In genomic region chr14:62555309-62555829, GRCm38 (mm10) we compare ENCODE assay signal across 8 mouse cellular contexts. TPM values are rescaled to one million over a fixed set of nuclear protein-coding genes. Genes with fewer than 3 reads are reported as not detected.
DNase-seq lines count a peak whose midpoint lies in the region; ATAC-seq and TF ChIP-seq lines count a peak whose summit lies in the region.

Fam124a (plus strand) TSS chr14:62555737.

- TF ChIP-seq CTCF in bone marrow macrophage, adult 2 months (IDR thresholded peaks at IDR 0.05; ENCODE audit: low read depth, low read length): peak; percentile 26; the same call in 1 of the 2 replicates
- peak; percentile 62 for TF ChIP-seq CTCF in intestine, postnatal 0 days (IDR thresholded peaks at IDR 0.05; ENCODE audit: low read depth)

- H3K27me3 ChIP-seq in embryonic facial prominence, embryonic 10.5 days (replicated peaks; ENCODE audit: low read depth, poor library complexity, severe bottlenecking): peaks cover 56% of the 10 kb centered on the region
- H3K27me3 ChIP-seq in intestine, postnatal 0 days (replicated peaks; ENCODE audit: control insufficient read depth, insufficient read depth, low read length): 0 out of 2 replicates have a peak, but pooled peaks cover 17% of the 10 kb centered on the region

- H3K4me2 ChIP-seq in intestine, postnatal 0 days (replicated peaks; ENCODE audit: low read depth): peak within 1 kb of the TSS; percentile 91

- intact Hi-C loops in left cerebral cortex, postnatal 36 days (cut with DNase I): loop anchor here (5.0 kb wide), 1 partner anchor 52 kb away; no protein-coding TSS in a partner anchor

- 1% methylated on average over 51 of the region's 51 CpGs for WGBS in embryonic facial prominence, embryonic 10.5 days
- under 1% methylated on average over 51 of the region's 51 CpGs for WGBS in intestine, postnatal 0 days

- H3K4me1 ChIP-seq in bone marrow macrophage, adult 2 months (ENCODE audit: control insufficient read depth, insufficient read depth, low read length): no peaks in the 10 kb centered on the region
- peaks cover 16% of the 10 kb centered on the region for H3K4me1 ChIP-seq in embryonic facial prominence, embryonic 10.5 days
- peaks cover 6% of the 10 kb centered on the region; the same call in 1 of the 2 replicates for H3K4me1 ChIP-seq in intestine, postnatal 0 days (replicated peaks; ENCODE audit: control insufficient read depth, insufficient read depth, low read length)

- DNase-seq in embryonic facial prominence, embryonic 10.5 days (ENCODE audit: low spot score): peak; percentile 81
- peak; percentile 98 for DNase-seq in heart, adult 11 months
- DNase-seq in left cerebral cortex, postnatal 36 days (ENCODE audit: low spot score in 2 of 2): peak; percentile 83
- peak; percentile 82 for DNase-seq in mesoderm, embryonic 11.5 days (ENCODE audit: low read depth, low spot score)
- peak; percentile 82 for DNase-seq in right cerebral cortex, postnatal 4 days

- TF ChIP-seq POLR2A in bone marrow macrophage, adult 2 months (IDR thresholded peaks at IDR 0.05; ENCODE audit: borderline replicate concordance, low read depth, low read length): no peak

- peak within 1 kb of the TSS; percentile 55 for H3K9ac ChIP-seq in intestine, postnatal 0 days (ENCODE audit: low read depth, low read length)

- peak; percentile 95 for ATAC-seq in intestine, postnatal 0 days
- ATAC-seq in erythroid progenitor cell, adult 5-6 weeks (replicated peaks; ENCODE audit: low FRiP score, poor library complexity, severe bottlenecking): no peak

- H3K4me3 ChIP-seq in bone marrow macrophage, adult 2 months (ENCODE audit: insufficient read depth, low read length): peak within 1 kb of the TSS; percentile 53
- peak within 1 kb of the TSS; percentile 75 for H3K4me3 ChIP-seq in embryonic facial prominence, embryonic 10.5 days
- peak within 1 kb of the TSS; percentile 64 for H3K4me3 ChIP-seq in intestine, postnatal 0 days (ENCODE audit: low read depth, low read length)

- no peak within 1 kb of the TSS for H3K27ac ChIP-seq in bone marrow macrophage, adult 2 months (ENCODE audit: insufficient read depth, low read depth, low read length)
- H3K27ac ChIP-seq in embryonic facial prominence, embryonic 10.5 days (replicated peaks): peak within 1 kb of the TSS; percentile 80
- H3K27ac ChIP-seq in intestine, postnatal 0 days (ENCODE audit: low read depth, low read length): 0 out of 2 replicates have a peak within 1 kb of the TSS, but pooled peaks have one; percentile 46

- H3K36me3 ChIP-seq in embryonic facial prominence, embryonic 10.5 days (replicated peaks): no peaks in the 10 kb centered on the region
- H3K36me3 ChIP-seq in intestine, postnatal 0 days (ENCODE audit: control insufficient read depth, insufficient read depth): no peaks in the 10 kb centered on the region

- H3K9me3 ChIP-seq in embryonic facial prominence, embryonic 10.5 days: no peaks in the 10 kb centered on the region
- H3K9me3 ChIP-seq in intestine, postnatal 0 days (ENCODE audit: control insufficient read depth): no peaks in the 10 kb centered on the region

RNA-seq across cellular contexts. Expression of gene Fam124a, which starts in this region (rescaled TPM):
- polyA plus RNA-seq in bone marrow macrophage, adult 2 months (2012; ENCODE audit: insufficient read depth, insufficient read length, missing spikeins): not detected in 2 replicates
- 1.6 and 2.8 TPM in 2 replicates for polyA plus RNA-seq in embryonic facial prominence, embryonic 10.5 days (2016; fragmentation: Nextera tagmentation; extraction: Ambion mirVana)
- 4.1 and 5.1 TPM in 2 replicates for polyA plus RNA-seq in intestine, postnatal 0 days (2015; fragmentation: Nextera tagmentation; extraction: Ambion mirVana)
- total RNA-seq in left cerebral cortex, postnatal 36 days (2021): 10 to 100 TPM; 20.0 to 23.9 TPM
- not detected in 2 replicates for total RNA-seq in erythroid progenitor cell, adult 5-6 weeks (2015; ENCODE audit: low replicate concordance)
- total RNA-seq in erythroid progenitor cell, adult 5-6 weeks (2017; ENCODE audit: low replicate concordance): not detected in 2 replicates

Comparison
In these comparisons a context has a peak if more than half of its experiments do, and no peak if none do; other contexts are left out.
1. RNA of gene Fam124a (total RNA-seq): 20.0 to 23.9 TPM in left cerebral cortex, postnatal 36 days; not detected in erythroid progenitor cell, adult 5-6 weeks; every median in the first group is over 10 times any median in the second.
2. Peak in every context shown above with its lines, with median percentiles within 50 percentile points of each other: H3K4me3 ChIP-seq and DNase-seq.